Mouse (Mus musculus) midbrain, embryonic 11.5 days (tissue): ENCODE data around the gene Abcd3. TPM values are rescaled to one million over a fixed set of nuclear protein-coding genes. Genes with fewer than 3 reads are reported as not detected.

ENCODE experiments used
- ATAC-seq: fragments of 200-750 bp; cut with Nextera tagmentation; 2 replicates; pipeline ENCODE4 v1.8.0; 2017; ENCODE audit warnings: moderate TSS enrichment, moderate library complexity; ENCODE audit not compliant: low FRiP score
- DNase-seq: peaks from one replicate; pipeline ENCODE4 v3.0.0; 2015; ENCODE audit warnings: low spot score; ENCODE audit errors: missing footprints
- H3K27ac ChIP-seq: fragments of 300-500 bp; sonication (generic); 2 replicates; pipeline ENCODE4 v1.5.1; 2014; ENCODE audit warnings: low read depth, low read length
- H3K27me3 ChIP-seq: fragments of 300-500 bp; sonication (generic); 2 replicates; pipeline ENCODE4 v1.6.1; 2014; ENCODE audit warnings: mild to moderate bottlenecking, low read length, moderate library complexity, mixed read lengths; ENCODE audit not compliant: control insufficient read depth, insufficient read depth
- H3K36me3 ChIP-seq: fragments of 300-500 bp; sonication (generic); 2 replicates; pipeline ENCODE4 v1.6.1; 2014; ENCODE audit warnings: mild to moderate bottlenecking, low read length, moderate library complexity, mixed read lengths; ENCODE audit not compliant: control insufficient read depth, insufficient read depth
- H3K4me1 ChIP-seq: fragments of 300-500 bp; sonication (generic); 2 replicates; pipeline ENCODE4 v1.6.1; 2014; ENCODE audit warnings: low read length; ENCODE audit not compliant: control insufficient read depth, insufficient read depth
- H3K4me2 ChIP-seq: fragments of 300-500 bp; sonication (generic); 2 replicates; pipeline ENCODE4 v1.6.1; 2014; ENCODE audit warnings: mild to moderate bottlenecking, moderate library complexity
- H3K4me3 ChIP-seq: fragments of 300-500 bp; sonication (generic); 2 replicates; pipeline ENCODE4 v1.5.1; 2014; ENCODE audit warnings: low read depth, low read length
- H3K9ac ChIP-seq: fragments of 300-500 bp; sonication (generic); 2 replicates; pipeline ENCODE4 v1.6.1; 2014; ENCODE audit warnings: low read length
- H3K9me3 ChIP-seq: fragments of 300-500 bp; sonication (generic); 2 replicates; pipeline ENCODE4 v1.6.1; 2016; ENCODE audit warnings: low read length; ENCODE audit not compliant: control insufficient read depth
- WGBS: fragments of 180-500 bp; shearing (Covaris S2); extraction: QIAGEN DNeasy Blood & Tissue Kit; methylation state at CpG from one replicate; pipeline ENCODE4 v1.1.7; 2014; 5-methylcytosine and 5-hydroxymethylcytosine counted together
- polyA plus RNA-seq: library from polyadenylated mRNA; unstranded; fragments of >200 nt; fragmentation: Nextera tagmentation; extraction: Ambion mirVana; gene quantifications from 2 replicates; pipeline ENCODE4 v1.2.1, GENCODE M21; 2014

The Abcd3 gene
- polyA plus RNA-seq, result 58.7 and 60.0 TPM in 2 replicates

- Histone ChIP-seq H3K27me3 (no peaks in the 10 kb centered on the region), H3K4me1 (peaks cover 4% of the 10 kb centered on the region), H3K9ac (peak within 1 kb of the TSS; percentile 94), H3K4me3 (peak within 1 kb of the TSS; percentile 78), H3K9me3 (no peaks in the 10 kb centered on the region), H3K27ac (peak within 1 kb of the TSS; percentile 92), H3K4me2 (peak within 1 kb of the TSS; percentile 52), H3K36me3 (no peaks in the 10 kb centered on the region)
- peak; percentile 95 for ATAC-seq
- under 1% methylated on average over 98 of the region's 99 CpGs for WGBS
- peak; percentile 100 for DNase-seq
These were observed at the start of gene Abcd3 for GRCm38 (mm10) chr3:121814877-121815548. Gene Abcd3, minus strand, starts transcription at chr3:121815302.

GRCm38 (mm10) chr3:121859142-121859541 lies 44.0 kb upstream of the Abcd3 start:
- H3K27ac ChIP-seq, result no peak overlapping the region
- peak overlapping the region; percentile 4; the same call in 1 of the 2 replicates for H3K4me2 ChIP-seq
- DNase-seq, result no peak
- H3K9ac ChIP-seq, result no peak overlapping the region
- no peak overlapping the region for H3K4me3 ChIP-seq
- H3K27me3 ChIP-seq, result no peaks in the 10 kb centered on the region
- no peaks in the 10 kb centered on the region for H3K4me1 ChIP-seq
- no peaks in the 10 kb centered on the region for H3K9me3 ChIP-seq
- no peaks in the 10 kb centered on the region for H3K36me3 ChIP-seq
- no peak for ATAC-seq
- 11% methylated on average over 5 of the region's 5 CpGs for WGBS

DNA sequence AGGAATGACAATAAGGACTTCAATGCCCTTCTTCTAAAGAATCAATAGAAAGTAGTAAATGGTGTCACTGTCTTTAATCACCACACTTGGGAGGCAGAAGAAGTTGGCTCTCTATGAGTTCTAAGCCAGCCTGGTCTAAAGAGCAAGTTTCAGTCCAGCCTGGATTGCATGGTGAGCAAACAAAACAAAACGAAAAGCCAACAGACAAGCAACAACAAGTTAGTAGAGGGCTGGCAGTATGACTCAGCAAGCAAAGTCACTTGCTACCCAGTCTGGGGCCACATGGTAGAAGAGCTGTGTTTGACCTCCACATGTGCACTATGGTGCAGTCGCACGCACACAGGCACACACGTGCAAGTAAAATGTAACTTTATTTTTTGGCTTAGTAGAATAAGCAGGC lies 41.0 kb upstream of the Abcd3 start:
- no peaks in the 10 kb centered on the region for H3K4me1 ChIP-seq
- no peak overlapping the region for H3K4me3 ChIP-seq
- no peaks in the 10 kb centered on the region for H3K9me3 ChIP-seq
- H3K4me2 ChIP-seq, result no peak overlapping the region
- no peak for ATAC-seq
- H3K27me3 ChIP-seq, result no peaks in the 10 kb centered on the region
- H3K36me3 ChIP-seq, result no peaks in the 10 kb centered on the region
- WGBS, result 93% methylated on average over 4 of the region's 4 CpGs
- H3K27ac ChIP-seq, result no peak overlapping the region
- no peak overlapping the region for H3K9ac ChIP-seq
- DNase-seq, result no peak

DNA sequence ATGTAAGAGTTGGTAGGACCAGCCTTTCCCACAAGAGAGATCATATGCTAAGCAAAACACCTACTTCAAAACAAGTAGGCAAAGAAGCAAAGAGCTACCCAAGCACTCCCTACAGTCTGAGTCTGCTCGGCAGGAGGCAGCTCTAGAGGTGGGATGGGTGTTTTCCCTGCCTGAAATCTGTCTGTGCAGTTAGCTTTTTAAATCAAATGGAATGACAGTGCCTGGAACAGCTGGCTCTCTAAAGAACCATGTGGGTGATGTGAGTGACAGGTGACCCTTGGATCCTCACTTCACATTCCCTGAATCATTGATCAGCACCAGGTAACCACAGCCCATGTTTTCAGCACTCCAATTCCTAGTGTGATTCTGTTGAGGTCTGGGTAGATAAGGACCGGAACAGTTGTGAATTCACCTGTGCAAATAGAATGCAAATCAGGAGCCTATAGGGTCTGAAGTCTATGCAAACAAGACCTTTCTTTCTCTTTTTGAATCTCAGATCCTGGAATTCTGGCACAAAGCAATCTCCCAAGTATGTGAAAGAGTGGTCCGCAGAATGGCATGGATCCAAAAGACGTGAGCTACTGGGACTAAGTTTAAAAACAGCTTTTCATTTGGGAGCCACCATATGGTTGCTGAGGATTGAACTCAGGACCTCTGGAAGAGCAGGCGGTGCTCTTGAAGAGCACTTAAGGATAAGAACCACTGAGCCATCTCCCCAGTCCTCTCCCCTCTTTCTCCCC lies 38.8 kb upstream of the Abcd3 start:
- whole genome bisulfite sequencing, result 80% methylated on average over 5 of the region's 5 CpGs
- Histone ChIP-seq H3K4me2 (no peak overlapping the region), H3K9me3 (no peaks in the 10 kb centered on the region), H3K4me1 (no peaks in the 10 kb centered on the region), H3K27ac (no peak overlapping the region), H3K36me3 (no peaks in the 10 kb centered on the region), H3K9ac (no peak overlapping the region), H3K27me3 (no peaks in the 10 kb centered on the region), H3K4me3 (no peak overlapping the region)
- DNase-seq (no peak), ATAC-seq (no peak)

- Histone ChIP-seq H3K27ac (no peak overlapping the region), H3K9me3 (no peaks in the 10 kb centered on the region), H3K4me2 (no peak overlapping the region), H3K4me3 (no peak overlapping the region), H3K27me3 (no peaks in the 10 kb centered on the region), H3K36me3 (no peaks in the 10 kb centered on the region), H3K9ac (no peak overlapping the region), H3K4me1 (no peaks in the 10 kb centered on the region)
- ATAC-seq (no peak), DNase-seq (peak; percentile 31)
- WGBS, result 41% methylated on average over 4 of the region's 4 CpGs
These were observed 37.1 kb upstream of the Abcd3 start for GRCm38 (mm10) chr3:121852074-121852826.

DNA sequence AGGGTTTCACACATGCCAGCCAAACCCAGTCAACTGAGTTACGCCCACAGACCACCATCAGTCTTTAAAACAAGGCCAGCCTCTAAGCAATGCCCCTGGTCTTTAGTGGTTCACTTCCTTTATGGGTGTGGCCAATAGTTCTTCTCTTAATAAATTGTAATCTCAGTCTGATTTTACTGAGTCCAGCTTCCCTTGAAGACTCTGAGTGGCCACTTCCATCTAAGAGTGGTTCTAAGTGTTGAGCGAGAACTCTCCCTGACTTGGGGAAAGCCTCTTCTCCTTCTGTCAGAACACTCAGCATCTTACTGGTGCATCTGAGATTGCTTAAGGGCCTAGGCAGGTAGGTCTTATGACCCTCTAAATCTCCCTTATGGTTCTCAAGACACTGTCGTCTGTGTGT lies 35.9 kb upstream of the Abcd3 start:
- WGBS, result 94% methylated on average over 3 of the region's 3 CpGs
- no peak for ATAC-seq

DNA sequence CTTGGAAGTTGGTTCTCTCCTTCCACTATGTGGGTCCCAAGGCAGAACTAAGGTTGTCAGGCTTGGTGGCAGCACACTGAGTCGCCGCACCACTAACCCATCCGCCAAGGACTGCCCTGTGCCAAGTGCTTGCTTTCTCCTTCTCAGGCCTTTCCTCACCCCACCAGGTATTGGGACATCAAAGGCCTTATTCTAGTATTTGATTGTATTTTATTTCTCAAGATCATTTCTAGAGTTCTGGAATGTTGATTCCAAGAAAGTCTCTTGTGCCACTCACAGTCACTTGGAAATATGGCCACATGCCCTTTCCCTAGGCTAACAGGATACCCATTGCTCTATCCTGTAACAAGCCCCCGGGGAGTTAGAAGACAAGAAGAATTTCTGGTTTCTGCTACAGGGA lies 35.3 kb upstream of the Abcd3 start:
- Histone ChIP-seq H3K4me3 (no peak overlapping the region), H3K36me3 (no peaks in the 10 kb centered on the region), H3K4me1 (no peaks in the 10 kb centered on the region), H3K27me3 (no peaks in the 10 kb centered on the region), H3K9ac (no peak overlapping the region), H3K9me3 (no peaks in the 10 kb centered on the region), H3K27ac (no peak overlapping the region), H3K4me2 (no peak overlapping the region)
- DNase-seq, result no peak
- ATAC-seq, result no peak
- WGBS, result 95% methylated on average over 4 of the region's 4 CpGs

More for the DNA sequence above, 35.9 kb upstream of the Abcd3 start:
- no peaks in the 10 kb centered on the region for H3K27me3 ChIP-seq
- no peak overlapping the region for H3K27ac ChIP-seq
- no peak for DNase-seq
- H3K9ac ChIP-seq, result no peak overlapping the region
- no peaks in the 10 kb centered on the region for H3K9me3 ChIP-seq
- H3K36me3 ChIP-seq, result no peaks in the 10 kb centered on the region
- H3K4me2 ChIP-seq, result no peak overlapping the region
- no peak overlapping the region for H3K4me3 ChIP-seq
- no peaks in the 10 kb centered on the region for H3K4me1 ChIP-seq

- H3K27me3 ChIP-seq, result no peaks in the 10 kb centered on the region
- no peaks in the 10 kb centered on the region for H3K9me3 ChIP-seq
- H3K36me3 ChIP-seq, result no peaks in the 10 kb centered on the region
- ATAC-seq (no peak), DNase-seq (no peak)
- H3K4me1 ChIP-seq, result no peaks in the 10 kb centered on the region
- H3K27ac ChIP-seq, result no peak overlapping the region
- H3K4me2 ChIP-seq, result no peak overlapping the region
- H3K4me3 ChIP-seq, result no peak overlapping the region
- H3K9ac ChIP-seq, result no peak overlapping the region
These were observed 32.2 kb upstream of the Abcd3 start for GRCm38 (mm10) chr3:121847296-121847695.

DNA sequence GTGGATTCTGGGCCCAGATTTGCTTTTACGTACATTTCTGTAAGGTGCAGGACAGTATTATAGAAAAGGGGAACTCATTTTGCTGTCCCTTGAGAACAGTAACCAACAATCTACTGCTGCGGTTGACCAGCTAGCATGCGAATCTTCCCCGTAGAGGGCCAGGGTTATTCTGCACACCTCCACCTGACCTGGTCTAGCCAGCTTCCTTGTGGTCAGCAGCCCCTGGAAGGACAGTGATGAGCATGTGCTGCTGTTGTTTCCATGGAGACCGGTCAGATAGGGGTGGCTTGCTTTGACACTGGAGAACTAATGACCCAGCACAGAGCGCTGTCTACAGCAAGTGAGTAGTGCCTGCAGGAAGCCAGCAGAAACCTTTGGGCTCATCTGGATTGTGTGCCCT lies 29.6 kb upstream of the Abcd3 start:
- no peaks in the 10 kb centered on the region for H3K36me3 ChIP-seq
- ATAC-seq, result no peak
- no peak overlapping the region for H3K27ac ChIP-seq
- no peaks in the 10 kb centered on the region for H3K4me1 ChIP-seq
- no peak for DNase-seq
- H3K4me2 ChIP-seq, result no peak overlapping the region
- 89% methylated on average over 6 of the region's 6 CpGs for WGBS
- H3K9me3 ChIP-seq, result no peaks in the 10 kb centered on the region
- no peaks in the 10 kb centered on the region for H3K27me3 ChIP-seq
- no peak overlapping the region for H3K9ac ChIP-seq
- no peak overlapping the region for H3K4me3 ChIP-seq
